Mouse (Mus musculus) ovary, postnatal 36 days (tissue): ENCODE data around the gene Olfr698.
"Not testable (repeated sequence)": the region's sequence is repeated elsewhere in the genome, so short reads cannot be mapped to it uniquely, and the experiment has no call there.

Experiments
- DNase-seq: peaks from one replicate; pipeline ENCODE4 v3.0.0; 2022; ENCODE audit warnings: low spot score, mixed read lengths

The Olfr698 gene

DNA sequence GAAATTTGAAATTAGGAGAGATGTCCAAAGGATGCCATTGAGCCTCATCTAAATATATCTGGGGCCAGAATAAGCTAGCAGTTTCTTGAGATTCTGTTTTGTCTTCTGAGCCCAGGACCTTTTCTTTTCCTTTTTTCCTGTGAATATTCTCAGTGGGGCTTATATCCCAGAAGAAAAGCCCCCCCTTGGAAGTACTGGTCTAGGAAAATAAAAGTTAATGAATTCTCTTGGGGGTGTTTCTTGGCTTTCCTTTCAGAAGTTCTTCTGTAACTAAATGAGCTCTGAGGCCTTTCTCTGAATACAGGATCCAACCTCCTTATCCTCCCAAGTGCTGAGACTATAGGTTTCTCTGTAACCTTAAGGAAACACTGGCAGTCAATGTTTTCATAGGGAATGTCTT, at the start of gene Olfr698:
Gene Olfr698, minus strand, starts transcription at position 101 of the 400 bp plus-strand sequence.
- DNase-seq, result no peak

DNA sequence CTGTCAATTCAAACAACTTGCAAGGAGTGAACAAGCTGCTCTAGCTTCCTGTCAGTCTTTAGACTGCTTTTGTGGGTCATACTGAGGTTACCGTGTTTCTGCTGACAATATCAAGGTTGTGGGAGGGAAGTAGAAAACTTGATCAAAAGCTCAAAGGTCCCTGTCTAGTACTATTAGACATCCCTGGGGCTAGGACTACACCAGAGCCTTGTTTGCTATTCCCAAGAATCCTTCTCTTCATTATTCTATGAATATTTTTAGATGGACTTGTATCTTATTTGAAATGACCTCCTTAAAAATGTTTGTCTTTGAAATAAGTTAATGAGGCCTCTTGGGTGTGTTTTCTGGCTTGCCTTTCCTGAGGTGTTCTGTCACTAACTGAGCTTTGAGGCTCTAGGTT, 37.9 kb upstream of the Olfr698 start, which contains the start of gene Olfr699:
Gene Olfr699, minus strand, starts transcription at position 101 of the 400 bp plus-strand sequence.
- no peak for DNase-seq

DNA sequence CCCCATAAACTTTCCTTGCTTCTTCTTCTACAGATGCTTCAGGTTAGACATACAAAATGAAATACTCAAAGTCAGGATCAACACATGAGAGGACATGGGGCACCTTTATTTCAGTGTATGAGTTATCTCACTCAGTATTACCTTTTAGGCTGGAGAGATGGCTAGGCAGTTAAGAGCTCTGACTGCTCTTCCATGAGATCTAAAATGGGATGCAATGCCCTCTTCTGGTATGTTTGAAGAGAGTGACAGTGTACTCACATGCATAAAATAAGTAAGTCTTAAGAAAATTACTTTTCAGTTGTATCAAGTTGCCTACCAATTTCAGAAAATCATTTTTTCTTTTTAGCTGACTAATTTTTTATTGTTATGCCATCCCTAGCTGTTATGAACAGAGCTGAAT, 33.1 kb upstream of the Olfr698 start:
- DNase-seq, result no peak

DNA sequence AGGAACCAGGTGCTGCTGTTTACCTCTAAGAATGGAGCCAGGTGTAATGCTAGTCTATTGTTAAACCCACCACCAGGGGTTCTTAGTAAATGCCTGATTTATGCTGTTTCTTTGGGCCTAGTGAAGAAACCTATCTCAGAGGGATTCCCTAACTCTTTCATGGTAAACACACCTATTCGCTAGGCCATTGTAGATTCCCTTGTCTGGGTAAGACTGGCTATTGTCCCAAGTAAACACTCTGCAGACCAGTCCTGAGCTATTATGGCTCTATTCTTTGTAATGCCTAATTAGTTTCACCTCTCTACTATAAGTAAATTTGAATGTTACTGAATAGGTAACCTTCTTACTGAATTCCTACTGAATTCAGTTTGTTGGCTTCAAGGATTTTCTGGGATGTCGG, 5.8 kb upstream of the Olfr698 start:
- DNase-seq, result not testable (repeated sequence)

DNA sequence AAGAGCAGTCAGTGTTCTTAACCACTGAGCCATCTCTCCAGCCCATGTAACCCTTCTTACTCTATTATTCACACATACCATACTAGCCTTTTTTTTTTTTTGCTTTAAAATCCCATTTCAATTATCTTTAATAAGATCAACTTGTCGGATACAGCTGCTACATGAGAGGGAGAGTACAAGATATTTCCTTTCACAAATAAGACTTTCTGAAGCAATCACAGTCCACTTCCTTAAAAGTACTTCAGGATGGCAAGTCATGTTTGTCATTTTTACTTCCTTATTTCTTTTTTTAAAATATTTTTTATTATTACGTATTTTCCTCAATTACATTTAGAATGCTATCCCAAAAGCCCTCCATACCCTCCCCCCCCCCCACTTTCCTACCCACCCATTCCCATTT, 3.6 kb upstream of the Olfr698 start:
- DNase-seq, result no peak

DNA sequence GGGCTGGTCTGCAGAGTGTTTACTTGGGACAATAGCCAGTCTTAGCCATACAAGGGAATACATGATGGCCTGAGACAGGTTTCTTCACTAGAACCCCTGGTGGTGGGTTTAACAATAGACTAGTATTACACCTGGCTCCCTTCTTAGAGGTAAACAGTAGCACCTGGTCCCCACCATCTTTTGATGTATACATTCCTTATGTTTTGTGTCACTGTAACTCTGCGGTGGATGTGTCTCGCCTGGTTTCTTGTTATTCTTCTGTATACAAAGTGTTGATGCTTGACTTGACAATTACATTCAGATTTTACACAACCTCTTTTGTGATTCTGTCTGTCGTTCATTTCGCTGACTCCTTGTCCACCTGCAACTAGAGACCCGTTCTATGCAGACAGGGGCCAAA, 9.4 kb downstream of the Olfr698 start:
- DNase-seq, result no peak

DNA sequence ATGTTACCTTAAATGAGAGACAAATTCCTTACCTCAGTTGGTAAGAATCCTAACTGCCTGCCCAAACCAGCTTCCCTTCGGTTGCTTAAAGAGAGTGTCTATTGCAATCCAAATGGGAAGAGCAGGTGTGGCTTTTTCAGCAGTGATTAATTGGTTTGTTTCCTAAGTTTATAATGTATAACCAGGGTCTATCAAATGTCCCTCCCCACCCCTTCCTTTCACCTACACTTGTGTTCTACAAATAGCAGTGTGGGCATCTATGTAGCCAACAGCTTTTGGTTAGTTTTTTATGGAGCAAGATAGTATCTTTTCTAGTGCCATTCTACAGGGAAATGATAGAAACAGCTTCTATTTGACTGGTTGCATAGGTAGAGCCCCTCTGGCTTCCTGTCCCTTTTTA, 12.9 kb downstream of the Olfr698 start, which contains the start of gene Olfr697:
Gene Olfr697, minus strand, starts transcription at position 101 of the 400 bp plus-strand sequence.
- DNase-seq, result no peak

DNA sequence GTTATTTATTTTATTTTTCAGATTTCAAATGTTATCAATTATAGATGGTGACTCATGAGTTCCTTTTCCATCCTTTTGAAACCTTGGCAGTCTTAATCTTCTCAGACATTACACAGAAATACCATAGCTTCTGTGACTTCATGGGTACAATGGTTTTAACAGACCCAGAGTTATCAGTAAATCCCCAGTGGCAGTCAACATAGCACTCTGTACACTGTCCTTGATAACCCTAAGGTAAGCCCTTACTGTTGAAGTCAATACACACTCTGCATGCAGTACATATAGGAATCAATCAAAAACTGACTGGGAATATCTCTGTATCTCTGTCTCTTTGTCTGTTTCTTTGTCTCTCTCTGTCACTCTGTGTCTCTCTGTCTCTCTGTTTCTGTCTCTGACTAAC, 18.2 kb downstream of the Olfr698 start:
- DNase-seq, result no peak

DNA sequence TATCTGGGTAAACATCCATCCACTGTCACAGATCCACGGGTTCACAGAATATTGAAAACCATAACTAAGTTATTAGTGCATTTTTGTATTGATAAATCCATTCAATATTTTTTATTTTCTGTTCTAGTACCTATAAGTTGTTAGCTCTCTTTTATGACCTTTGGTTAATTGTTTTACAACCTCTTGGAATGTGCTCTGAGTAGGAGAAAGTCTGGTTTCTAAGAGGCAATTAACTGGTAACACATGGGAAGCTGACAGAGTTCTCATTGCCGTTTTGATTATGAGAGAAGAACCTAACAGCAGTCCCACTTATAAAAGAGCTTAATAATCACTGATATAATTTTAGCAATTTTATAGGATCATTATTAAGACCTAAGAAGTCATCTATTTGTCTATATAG, 21.5 kb downstream of the Olfr698 start:
- no peak for DNase-seq

DNA sequence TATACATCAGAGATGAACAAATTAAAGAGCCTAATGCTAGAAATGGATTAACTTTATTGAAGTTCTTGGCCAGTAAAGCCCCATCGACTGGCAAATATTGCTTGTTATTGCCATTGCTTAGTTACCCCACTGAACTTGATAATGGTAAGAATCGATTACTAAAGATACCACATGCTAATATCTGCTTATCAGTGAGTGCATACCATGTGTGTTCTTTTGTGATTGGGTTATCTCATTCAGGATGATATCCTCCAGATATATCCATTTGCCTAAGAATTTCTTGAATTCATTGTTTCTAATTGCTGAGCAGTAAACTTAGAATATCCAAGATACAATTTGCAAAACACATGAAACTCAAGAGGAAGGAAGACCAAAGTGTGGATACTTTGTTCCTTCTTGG, 29.5 kb downstream of the Olfr698 start:
- DNase-seq, result not testable (repeated sequence)

DNA sequence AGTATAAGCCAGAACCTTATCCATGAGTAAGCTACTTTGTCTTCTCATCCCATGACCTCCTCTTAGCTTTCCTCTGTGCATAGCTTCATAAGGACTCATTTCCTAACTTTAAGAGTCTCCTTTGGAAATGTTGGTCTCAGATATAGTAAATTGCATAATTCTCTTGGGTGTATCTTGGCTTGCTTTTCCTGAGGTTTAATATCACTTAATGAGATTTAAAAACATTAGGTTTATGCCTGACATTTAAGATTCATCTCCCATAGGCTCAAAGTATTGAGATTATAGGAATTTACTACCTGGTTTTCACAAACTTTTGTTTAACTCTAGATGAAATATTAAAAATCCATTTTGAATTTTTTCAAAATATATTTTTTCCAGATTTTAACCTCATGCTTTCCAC, 38.9 kb downstream of the Olfr698 start, which contains the start of gene Olfr695:
Gene Olfr695, minus strand, starts transcription at position 101 of the 400 bp plus-strand sequence.
- DNase-seq, result no peak

DNA sequence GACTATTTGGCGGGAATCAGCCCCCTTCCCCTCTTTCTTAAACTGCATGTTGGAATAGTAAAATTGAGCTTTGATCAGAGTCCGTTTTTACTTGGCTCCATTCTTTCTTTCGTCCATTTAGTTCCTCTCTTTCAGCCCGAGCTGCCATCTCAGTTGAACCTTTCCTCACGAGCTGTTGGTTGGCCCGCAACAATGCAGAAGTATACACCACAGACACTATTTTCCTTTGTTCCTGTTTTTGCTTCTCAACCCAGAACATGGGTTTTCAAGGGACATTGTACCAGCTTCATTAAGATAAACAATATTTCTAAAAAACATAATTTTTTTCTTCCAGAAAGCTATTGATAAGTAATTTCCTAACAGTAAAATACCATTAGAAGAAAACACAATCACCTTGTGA, 43.7 kb downstream of the Olfr698 start:
- no peak for DNase-seq

DNA sequence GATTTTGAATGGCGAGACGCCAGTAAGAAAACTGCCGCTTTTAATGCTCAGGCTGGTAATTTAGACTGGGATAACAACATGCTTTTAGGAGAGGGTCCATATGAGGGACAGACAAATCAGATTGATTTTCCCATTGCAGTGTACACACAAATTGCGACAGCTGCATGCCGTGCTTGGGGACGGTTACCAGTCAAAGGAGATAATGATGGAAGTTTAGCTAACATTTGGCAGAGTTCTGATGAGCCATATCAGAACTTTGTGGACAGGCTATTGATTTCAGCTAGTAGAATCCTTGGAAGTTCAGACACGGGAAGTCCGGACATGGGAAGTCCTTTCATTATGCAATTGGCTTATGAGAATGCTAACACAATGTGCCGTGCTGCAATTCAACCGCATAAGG, 47.5 kb downstream of the Olfr698 start:
- DNase-seq, result not testable (repeated sequence)
